Mouse (Mus musculus): ENCODE results near the gene Gnaq.
"Not testable (repeated sequence)": the region's sequence is repeated elsewhere in the genome, so short reads cannot be mapped to it uniquely, and the experiment has no call there.

The Gnaq gene

GRCm38 (mm10) chr19:16258766-16259355 is 126.2 kb downstream of the Gnaq start:
- DNase-seq (ENCODE audit: low read depth, low spot score), result no peak

DNA sequence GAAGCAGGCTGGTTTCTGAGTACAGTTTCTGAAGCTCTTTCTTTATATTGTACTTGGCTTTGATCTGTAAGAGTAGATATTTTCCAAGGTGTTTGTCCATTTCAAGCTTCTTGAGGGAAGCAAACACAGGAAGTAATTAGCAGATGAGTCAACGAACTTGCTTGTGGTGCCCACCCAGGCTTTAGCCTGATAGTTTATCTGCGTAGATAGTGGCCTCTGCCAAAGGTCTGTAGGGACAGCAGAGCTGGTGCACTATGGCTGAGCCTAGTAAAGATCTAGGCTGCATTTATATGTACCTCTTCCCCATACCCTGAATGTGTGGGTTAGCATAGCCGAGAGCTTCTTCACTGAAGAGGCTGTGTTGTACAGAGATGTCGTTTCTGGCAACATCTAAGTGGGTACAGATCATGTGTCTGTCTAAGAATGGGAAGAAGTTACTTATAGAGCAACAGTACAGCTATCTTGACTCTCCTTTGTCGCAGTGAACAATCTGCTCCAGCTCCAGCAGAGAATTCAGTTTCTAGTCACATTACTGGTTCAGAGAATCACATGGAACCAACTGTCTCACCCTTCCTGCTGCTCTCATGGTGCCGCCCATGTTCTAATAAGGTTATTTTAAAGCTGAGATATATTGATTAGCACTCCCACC is 127.3 kb downstream of the Gnaq start:
- peak; percentile 71 for DNase-seq (ENCODE audit: low read depth, low spot score)

- no peak for DNase-seq (ENCODE audit: low read depth, low spot score)
Observed at GRCm38 (mm10) chr19:16260435-16260832, 127.8 kb downstream of the Gnaq start.

GRCm38 (mm10) chr19:16260973-16261372 is 128.3 kb downstream of the Gnaq start:
- no peak for DNase-seq (ENCODE audit: low read depth, low spot score)

DNA sequence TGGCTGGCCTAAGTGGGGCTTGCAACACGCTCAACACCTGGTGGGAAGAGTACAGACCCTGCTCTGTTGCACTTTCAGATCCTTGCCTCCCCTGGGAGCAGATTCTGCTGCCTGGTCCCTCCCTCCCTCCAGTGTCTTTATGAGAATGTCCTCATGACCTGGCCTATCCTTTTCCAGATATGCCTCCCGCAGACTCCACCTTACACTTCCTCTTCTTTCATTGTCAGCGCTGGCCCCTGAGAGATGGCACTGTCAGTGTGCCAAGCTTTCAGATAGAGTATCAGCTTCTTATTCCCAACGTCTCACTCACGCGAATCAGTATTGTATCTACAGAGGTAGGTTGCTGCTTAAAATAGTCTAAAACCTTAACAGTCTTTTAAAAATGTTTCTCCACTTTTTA is 129.0 kb downstream of the Gnaq start:
- no peak for DNase-seq (ENCODE audit: low read depth, low spot score)

DNA sequence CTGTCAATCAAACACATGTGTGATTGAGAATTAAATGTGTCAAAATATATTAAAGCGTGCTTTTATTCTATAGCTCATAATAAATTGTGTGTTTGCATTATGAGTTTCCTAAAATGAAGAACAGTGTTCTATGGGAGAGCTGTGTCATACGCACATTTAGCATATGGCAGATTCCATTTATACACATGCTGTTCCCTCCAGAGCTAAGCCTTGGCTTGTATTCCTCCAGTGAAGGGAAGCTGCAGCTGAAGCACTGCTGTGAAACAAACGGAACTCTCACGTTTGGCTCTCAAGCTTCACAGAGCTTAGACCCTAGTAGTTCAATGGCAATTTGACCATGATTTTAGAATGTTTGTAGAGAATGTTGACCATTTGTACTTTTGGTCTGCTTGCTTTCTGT is 129.7 kb downstream of the Gnaq start:
- DNase-seq (ENCODE audit: low read depth, low spot score), result peak; percentile 90

GRCm38 (mm10) chr19:16267362-16267761 is 134.7 kb downstream of the Gnaq start:
- not testable (repeated sequence) for DNase-seq (ENCODE audit: low read depth, low spot score)

GRCm38 (mm10) chr19:16270236-16270635 is 137.6 kb downstream of the Gnaq start:
- no peak for DNase-seq (ENCODE audit: low read depth, low spot score)

DNA sequence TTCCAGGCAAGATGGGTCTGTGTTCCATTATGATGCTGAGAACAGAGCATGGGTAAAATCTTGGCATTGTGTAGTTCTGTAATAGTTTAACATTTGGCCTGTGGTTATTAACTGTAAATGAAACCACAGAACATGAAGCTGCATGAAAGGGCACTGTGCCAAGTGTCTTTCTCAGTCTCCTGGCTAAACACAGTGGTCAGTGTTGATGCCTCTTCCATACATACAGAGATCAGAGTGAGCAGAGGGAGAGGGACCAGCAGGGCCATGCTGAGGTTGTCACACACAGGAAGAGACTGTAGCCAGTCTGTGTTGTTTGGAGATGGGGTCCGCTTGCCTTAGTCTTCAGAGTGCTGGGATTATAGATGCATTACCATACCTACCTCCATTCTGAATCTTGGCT is 138.4 kb downstream of the Gnaq start:
- DNase-seq (ENCODE audit: low read depth, low spot score), result no peak

- no peak for DNase-seq (ENCODE audit: low read depth, low spot score)
Observed at GRCm38 (mm10) chr19:16273021-16273420, 140.4 kb downstream of the Gnaq start.

DNA sequence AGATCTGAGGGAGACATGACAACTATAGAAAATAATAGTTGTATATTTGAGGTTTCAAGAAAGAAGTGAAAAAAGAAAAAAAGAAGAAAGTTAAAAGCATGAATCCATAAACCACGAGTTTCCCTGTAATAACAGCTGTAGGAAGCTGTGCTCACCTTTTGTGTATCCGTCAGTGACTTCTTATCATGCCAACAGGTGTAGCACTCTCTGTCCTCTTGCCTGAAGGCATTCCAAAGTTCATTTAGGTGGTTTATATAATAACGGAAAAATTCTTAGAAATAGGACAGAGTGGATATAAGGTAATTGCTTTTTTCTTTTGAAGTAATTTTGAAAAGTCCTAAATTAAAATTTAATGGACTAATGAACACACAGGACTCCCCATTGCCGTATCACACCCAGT is 147.6 kb downstream of the Gnaq start:
- no peak for DNase-seq (ENCODE audit: low read depth, low spot score)

- DNase-seq (ENCODE audit: low read depth, low spot score), result peak; percentile 95
Observed at GRCm38 (mm10) chr19:16285051-16286028, 152.7 kb downstream of the Gnaq start.

DNA sequence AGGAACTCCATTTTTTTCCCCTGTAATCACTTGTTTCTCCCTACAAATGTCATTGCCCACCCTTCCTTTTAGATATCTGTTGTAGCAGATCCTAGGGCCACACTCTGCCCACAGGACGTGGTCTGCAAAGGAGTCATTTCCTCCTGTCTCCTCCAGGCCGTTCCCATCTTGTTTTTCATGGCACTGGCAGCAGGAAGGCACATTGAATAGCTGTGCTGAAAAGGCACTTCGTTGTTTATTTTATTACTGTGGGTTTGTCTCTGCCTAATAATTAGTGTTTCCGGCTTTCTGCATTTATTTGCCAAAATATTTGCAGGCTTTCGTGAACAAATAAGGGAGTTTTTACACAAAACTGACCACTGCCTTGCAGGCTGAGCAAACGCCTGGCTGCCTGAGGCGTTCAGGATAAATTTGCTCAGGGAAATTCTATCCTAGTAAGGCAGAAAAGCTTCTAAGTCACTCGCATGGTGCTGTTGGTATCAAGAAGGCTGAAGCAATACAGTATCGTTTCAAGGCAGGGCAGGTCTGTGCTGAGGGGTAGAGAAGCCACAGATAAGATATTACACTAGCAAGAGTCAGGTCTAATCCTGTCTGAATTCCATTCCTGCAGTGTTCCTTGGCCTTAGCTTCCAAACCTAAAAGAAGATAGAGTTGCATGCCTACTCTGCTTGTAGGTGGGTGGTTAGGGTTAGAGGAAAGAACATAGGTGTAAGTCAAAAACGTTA is 154.0 kb downstream of the Gnaq start:
- no peak for DNase-seq (ENCODE audit: low read depth, low spot score)

GRCm38 (mm10) chr19:16287307-16287706 is 154.7 kb downstream of the Gnaq start:
- DNase-seq (ENCODE audit: low read depth, low spot score), result peak; percentile 69

DNA sequence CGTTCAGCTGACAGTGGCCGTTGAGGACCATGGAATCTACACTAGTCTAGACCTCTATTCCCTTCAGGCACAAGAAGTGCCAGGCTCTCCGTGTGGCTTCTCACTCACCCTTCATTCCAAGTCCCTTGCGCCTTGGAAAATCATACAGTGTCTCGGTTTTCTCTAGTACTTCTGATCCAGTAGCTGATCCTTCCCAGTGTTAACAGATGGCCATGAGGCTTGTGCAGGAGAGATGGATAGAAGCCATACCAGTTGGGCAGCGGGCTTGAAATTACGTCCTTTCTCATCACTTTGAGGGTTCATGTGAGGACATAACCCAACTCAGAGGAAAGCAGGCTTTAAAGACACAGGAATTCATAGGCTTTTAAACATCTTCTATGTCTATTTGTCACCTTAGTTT is 155.3 kb downstream of the Gnaq start:
- peak; percentile 93 for DNase-seq (ENCODE audit: low read depth, low spot score)

GRCm38 (mm10) chr19:16291088-16291487 is 158.5 kb downstream of the Gnaq start:
- no peak for DNase-seq (ENCODE audit: low read depth, low spot score)

DNA sequence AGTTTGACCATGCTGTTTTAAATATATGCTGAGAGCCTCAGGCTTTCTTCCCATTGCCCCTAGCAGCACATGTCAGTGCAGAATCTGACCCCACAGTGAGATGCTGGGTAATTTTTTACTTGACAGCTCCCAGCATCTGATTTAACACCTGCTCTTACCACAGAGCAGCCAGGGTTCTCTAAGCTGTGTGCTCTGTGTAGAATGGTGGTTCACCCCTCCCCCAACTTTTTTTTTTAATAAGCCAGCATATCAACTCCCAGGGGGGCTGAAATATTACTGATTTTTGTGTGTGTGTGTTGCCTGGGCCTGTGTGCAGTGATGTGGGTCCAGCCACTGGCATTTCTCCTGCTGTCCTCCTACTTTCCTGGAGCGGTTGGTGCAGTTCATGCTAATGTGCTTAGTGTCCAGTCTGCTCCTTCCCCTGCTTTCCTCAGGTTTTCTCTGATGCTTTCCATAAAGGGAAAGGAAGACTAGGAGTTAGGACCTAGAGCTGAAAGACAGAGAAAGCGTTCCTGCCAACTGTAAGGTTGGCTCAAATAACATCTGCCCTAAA is 159.5 kb downstream of the Gnaq start:
- DNase-seq (ENCODE audit: low read depth, low spot score), result no peak

GRCm38 (mm10) chr19:16292978-16293377 is 160.3 kb downstream of the Gnaq start:
- DNase-seq (ENCODE audit: low read depth, low spot score), result peak; percentile 62

- no peak for DNase-seq (ENCODE audit: low read depth, low spot score)
Observed at GRCm38 (mm10) chr19:16300413-16300812, 167.8 kb downstream of the Gnaq start.

- peak; percentile 56 for DNase-seq (ENCODE audit: low read depth, low spot score)
Observed at GRCm38 (mm10) chr19:16301336-16301735, 168.7 kb downstream of the Gnaq start.

GRCm38 (mm10) chr19:16309031-16309430 is 176.4 kb downstream of the Gnaq start:
- DNase-seq (ENCODE audit: low read depth, low spot score), result no peak

Measured in brain, adult 2 months (tissue).